Comparison of ENCODE assay signal across 15 mouse cellular contexts in the genomic region with DNA sequence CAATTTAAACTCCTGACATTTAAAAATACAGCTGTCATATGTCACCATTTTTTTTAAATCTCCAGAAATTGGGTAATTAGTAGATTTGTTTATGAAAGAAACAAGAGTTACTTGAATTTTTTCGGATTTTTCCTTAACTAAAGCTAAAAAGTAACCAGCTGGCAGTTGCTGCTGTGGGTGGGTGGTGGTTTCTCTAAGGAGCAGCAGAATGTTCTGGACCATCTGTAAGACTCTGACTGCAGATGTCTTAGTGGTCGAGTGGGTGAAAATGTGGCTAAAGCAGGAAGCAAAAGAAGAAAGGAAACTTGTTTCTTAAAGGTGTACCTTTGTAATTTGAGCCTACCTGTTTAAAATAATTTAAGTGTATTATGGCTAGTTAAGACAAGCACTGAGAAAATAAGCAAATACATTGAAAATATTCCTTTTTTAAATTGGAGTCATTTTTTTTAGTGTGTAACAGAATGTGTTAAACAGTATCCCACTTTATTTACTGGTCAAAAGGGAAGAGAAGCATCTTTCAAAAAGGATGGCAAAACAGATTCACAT. TPM values are rescaled to one million over a fixed set of nuclear protein-coding genes. Genes with fewer than 3 reads are reported as not detected.
A peak's percentile ranks its signal among the peaks of the same experiment; 100 is the strongest.
DNase-seq lines count a peak whose midpoint lies in the region; ATAC-seq and TF ChIP-seq lines count a peak whose summit lies in the region.
"Had no signal": no experiment of that assay in that cellular context is flagged by ENCODE, and none has a peak within 500 bp of the region (broad histone marks: within the 10 kb centered on the region; RNA-seq: fewer than 3 reads in every experiment).

No protein-coding gene starts in this region.

- no peak overlapping the region for H3K4me3 ChIP-seq in lung, embryonic 14.5 days (ENCODE audit: low read depth, low read length)
- H3K4me3 ChIP-seq: heart, embryonic 10.5 days; hindbrain, embryonic 12.5 days; limb, embryonic 15.5 days had no signal

- 15% methylated on average over 2 of the region's 2 CpGs for WGBS in lung, embryonic 14.5 days

- peaks cover 8% of the 10 kb centered on the region; the same call in 1 of the 2 replicates for H3K4me1 ChIP-seq in lung, embryonic 14.5 days (ENCODE audit: insufficient read depth)

- no peak for TF ChIP-seq POLR2A in brain, embryonic 14.5 days (IDR thresholded peaks at IDR 0.05; ENCODE audit: borderline replicate concordance, extremely low read depth, insufficient read depth, insufficient read length, poor library complexity, severe bottlenecking)

- H3K27ac ChIP-seq in lung, embryonic 14.5 days (ENCODE audit: low read depth), result 0 out of 2 replicates have a peak overlapping the region, but pooled peaks have one; percentile 27
- H3K27ac ChIP-seq: heart, embryonic 10.5 days; hindbrain, embryonic 12.5 days; limb, embryonic 15.5 days had no signal

- H3K27me3 ChIP-seq in lung, embryonic 14.5 days (ENCODE audit: insufficient read depth, low read length), result no peaks in the 10 kb centered on the region
- H3K27me3 ChIP-seq: hindbrain, embryonic 12.5 days; limb, embryonic 15.5 days had no signal

- no peaks in the 10 kb centered on the region for H3K9me3 ChIP-seq in lung, embryonic 14.5 days (ENCODE audit: low read depth, low read length)
- H3K9me3 ChIP-seq: heart, embryonic 10.5 days; hindbrain, embryonic 12.5 days; limb, embryonic 15.5 days had no signal

- peak; percentile 16 for DNase-seq in lung, embryonic 14.5 days
- no peak for DNase-seq in lung, postnatal 25 days (ENCODE audit: low spot score)
- DNase-seq in brain, embryonic 14.5 days (ENCODE audit: low read depth), result peak; percentile 1
- peak; percentile 57 to 73 for DNase-seq in left cerebral cortex, adult 18-20 months (ENCODE audit: low spot score in 2 of 2)
- peak; percentile 22 for DNase-seq in right cerebral cortex, postnatal 14 days
- DNase-seq in embryo, embryonic 11 days, result no peak
- no peak for DNase-seq in urinary bladder, postnatal 36 days (ENCODE audit: low spot score in 2 of 2)
- DNase-seq in kidney, adult 18-20 months, result no peak
- DNase-seq: kidney, adult 9 months; midbrain, embryonic 14.5 days had no signal

- H3K4me2 ChIP-seq in lung, embryonic 14.5 days, result 0 out of 2 replicates have a peak overlapping the region, but pooled peaks have one; percentile 23
- H3K4me2 ChIP-seq: hindbrain, embryonic 12.5 days; limb, embryonic 15.5 days had no signal

- H3K9ac ChIP-seq in lung, embryonic 14.5 days, result no peak overlapping the region
- H3K9ac ChIP-seq: hindbrain, embryonic 12.5 days; limb, embryonic 15.5 days had no signal

- ATAC-seq in lung, embryonic 14.5 days (ENCODE audit: insufficient read depth), result no peak
- ATAC-seq: activated CD4-positive, CD25-positive, alpha-beta regulatory T cell, adult 4 months; forebrain, embryonic 16.5 days had no signal

- H3K36me3 ChIP-seq in lung, embryonic 14.5 days (ENCODE audit: insufficient read depth), result peaks cover 3% of the 10 kb centered on the region; the same call in 1 of the 2 replicates

- TF ChIP-seq CTCF in lung, embryonic 14.5 days (IDR thresholded peaks at IDR 0.05; ENCODE audit: low read depth), result no peak
- TF ChIP-seq CTCF in brain, embryonic 14.5 days (IDR thresholded peaks at IDR 0.05; ENCODE audit: borderline replicate concordance, extremely low read depth, insufficient read depth, insufficient read length), result no peak

RNA-seq across cellular contexts. Expression of a gene that starts 2.8 kb away (rescaled TPM):
- 62.7 and 70.2 TPM in 2 replicates for polyA plus RNA-seq in lung, embryonic 14.5 days (2014; fragmentation: Nextera tagmentation; extraction: Ambion mirVana)
- 53.3 and 55.3 TPM in 2 replicates for polyA plus RNA-seq in brain, embryonic 14.5 days (2012; rRNA removed)
- 10 to 100 TPM; 33.8 to 40.7 TPM for total RNA-seq in left cerebral cortex, adult 18-20 months (2021)

RNA-seq across cellular contexts. Expression of a gene that starts 3.5 kb away (rescaled TPM):
- polyA plus RNA-seq in lung, embryonic 14.5 days (2014; fragmentation: Nextera tagmentation; extraction: Ambion mirVana), result 108 and 110 TPM in 2 replicates
- 33.0 and 33.9 TPM in 2 replicates for polyA plus RNA-seq in brain, embryonic 14.5 days (2012; rRNA removed)
- total RNA-seq in left cerebral cortex, adult 18-20 months (2021), result 100 to 1,000 TPM; 100 to 101 TPM

Comparison
In these comparisons a context has a peak if more than half of its experiments do, and no peak if none do; other contexts are left out.
1. DNase-seq: peak in lung, embryonic 14.5 days (single experiment), brain, embryonic 14.5 days (single experiment), left cerebral cortex, adult 18-20 months (2 of 2) and right cerebral cortex, postnatal 14 days (single experiment); none in lung, postnatal 25 days (single experiment), embryo, embryonic 11 days (single experiment), urinary bladder, postnatal 36 days (0 of 2) and kidney, adult 18-20 months (single experiment).